Mouse (Mus musculus) liver, adult 2 months (tissue): Measurements from ENCODE around the gene Camk2g. TPM values are rescaled to one million over a fixed set of nuclear protein-coding genes. Genes with fewer than 3 reads are reported as not detected.

ENCODE experiments used
- DNase-seq: peaks from one replicate; pipeline ENCODE4 v3.0.0-alpha.2; 2011; ENCODE audit warnings: low read depth, low spot score; ENCODE audit errors: extremely low read depth
- H3K27ac ChIP-seq: fragments of 200-500 bp; replicated peaks from 2 replicates; pipeline ENCODE4 v1.5.1; 2012; ENCODE audit warnings: low read depth, mild to moderate bottlenecking, control low read depth, inconsistent platforms, low read length; ENCODE audit not compliant: insufficient read depth
- H3K27me3 ChIP-seq: fragments of 200-500 bp; 2 replicates; pipeline ENCODE4 v1.6.1; 2012; ENCODE audit warnings: mild to moderate bottlenecking, moderate library complexity, low read length, inconsistent platforms; ENCODE audit not compliant: control insufficient read depth, insufficient read depth
- H3K36me3 ChIP-seq: fragments of 200-500 bp; 2 replicates; pipeline ENCODE4 v1.6.1; 2012; ENCODE audit warnings: low read length, inconsistent platforms; ENCODE audit not compliant: control insufficient read depth, insufficient read depth
- H3K4me1 ChIP-seq: fragments of 200-500 bp; 2 replicates; pipeline ENCODE4 v1.6.1; 2011; ENCODE audit warnings: low read length; ENCODE audit not compliant: control insufficient read depth, insufficient read depth
- H3K4me3 ChIP-seq: fragments of 200-500 bp; 2 replicates; pipeline ENCODE4 v1.5.1; 2011; ENCODE audit warnings: low read depth, mild to moderate bottlenecking, control low read depth, low read length, moderate library complexity; ENCODE audit not compliant: insufficient read depth
- H3K79me2 ChIP-seq: fragments of 200-500 bp; 2 replicates; pipeline ENCODE4 v1.6.1; 2012; ENCODE audit warnings: inconsistent platforms, mild to moderate bottlenecking, low read length, moderate library complexity; ENCODE audit not compliant: control insufficient read depth, insufficient read depth
- H3K9ac ChIP-seq: fragments of 200-500 bp; 2 replicates; pipeline ENCODE4 v1.6.1; 2012; ENCODE audit warnings: low read depth, mild to moderate bottlenecking, control low read depth, inconsistent platforms, low read length
- CTCF ChIP-seq: fragments of 200-500 bp; IDR thresholded peaks from 2 replicates; pipeline ENCODE4 v1.5.1; 2011; ENCODE audit warnings: low read depth, low read length, control low read depth
- POLR2A ChIP-seq: fragments of 200-500 bp; IDR thresholded peaks from 2 replicates; pipeline ENCODE4 v1.6.1; 2011; ENCODE audit warnings: low read length, control low read depth; ENCODE audit not compliant: insufficient read depth; ENCODE audit errors: extremely low read depth
- WGBS: fragments of 180-500 bp; shearing (Covaris S2); methylation state at CpG from one replicate; pipeline ENCODE4 v1.1.7; 2018; 5-methylcytosine and 5-hydroxymethylcytosine counted together
- polyA plus RNA-seq: library from polyadenylated mRNA; depleted of rRNA; stranded (reverse); fragments of >200 nt; gene quantifications from 2 replicates; pipeline ENCODE4 v1.2.3, GENCODE M21; 2012; rRNA removed
- total RNA-seq: library from RNA; depleted of rRNA; stranded (reverse); fragments of >200 nt; gene quantifications from 2 replicates; pipeline ENCODE4 v1.2.3, GENCODE M21; 2014; rRNA removed

Camk2g gene
- total RNA-seq (7.9 and 9.9 TPM in 2 replicates), polyA plus RNA-seq (5.0 and 7.9 TPM in 2 replicates)

GRCm38 (mm10) chr14:20793758-20794531 lies at the start of gene Camk2g:
Gene Camk2g, minus strand, starts transcription at chr14:20794088.
- Histone ChIP-seq H3K36me3 (0 out of 2 replicates have a peak, but pooled peaks cover 2% of the 10 kb centered on the region), H3K4me3 (peak within 1 kb of the TSS; percentile 100), H3K27ac (peak within 1 kb of the TSS; percentile 66; the same call in 1 of the 2 replicates), H3K27me3 (no peaks in the 10 kb centered on the region), H3K79me2 (peaks cover 30% of the 10 kb centered on the region), H3K9ac (peak within 1 kb of the TSS; percentile 98), H3K4me1 (peaks cover 4% of the 10 kb centered on the region; the same call in 1 of the 2 replicates)
- DNase-seq = peak; percentile 51
- TF ChIP-seq CTCF = no peak
- peak; percentile 57 for TF ChIP-seq POLR2A
- 1% methylated on average over 70 of the region's 76 CpGs for WGBS

- no peaks in the 10 kb centered on the region for H3K4me1 ChIP-seq
- no peaks in the 10 kb centered on the region for H3K36me3 ChIP-seq
- DNase-seq = peak; percentile 15
- no peak overlapping the region for H3K27ac ChIP-seq
- H3K4me3 ChIP-seq = no peak overlapping the region
- no peaks in the 10 kb centered on the region for H3K79me2 ChIP-seq
- no peak overlapping the region for H3K9ac ChIP-seq
- WGBS = 81% methylated on average over 3 of the region's 3 CpGs
- TF ChIP-seq POLR2A (no peak), CTCF (no peak)
- H3K27me3 ChIP-seq = no peaks in the 10 kb centered on the region
These were observed 48.7 kb upstream of the Camk2g start for GRCm38 (mm10) chr14:20842629-20843028.

- Histone ChIP-seq H3K27ac (no peak overlapping the region), H3K4me1 (peaks cover 7% of the 10 kb centered on the region; the same call in 1 of the 2 replicates), H3K79me2 (no peaks in the 10 kb centered on the region), H3K4me3 (no peak overlapping the region), H3K27me3 (peaks cover 6% of the 10 kb centered on the region; the same call in 1 of the 2 replicates), H3K36me3 (no peaks in the 10 kb centered on the region), H3K9ac (no peak overlapping the region)
- WGBS = 94% methylated on average over 2 of the region's 2 CpGs
- TF ChIP-seq CTCF (no peak), POLR2A (no peak)
- DNase-seq = no peak
These were observed 47.6 kb upstream of the Camk2g start for GRCm38 (mm10) chr14:20841526-20841925.

GRCm38 (mm10) chr14:20837681-20838080 lies 43.8 kb upstream of the Camk2g start:
- Histone ChIP-seq H3K36me3 (no peaks in the 10 kb centered on the region), H3K79me2 (no peaks in the 10 kb centered on the region), H3K4me1 (peaks cover 12% of the 10 kb centered on the region), H3K9ac (no peak overlapping the region), H3K4me3 (no peak overlapping the region), H3K27me3 (peaks cover 7% of the 10 kb centered on the region; the same call in 1 of the 2 replicates), H3K27ac (no peak overlapping the region)
- 85% methylated on average over 7 of the region's 7 CpGs for WGBS
- no peak for DNase-seq
- TF ChIP-seq CTCF (no peak), POLR2A (no peak)

- H3K9ac ChIP-seq = peak overlapping the region; percentile 59
- H3K27me3 ChIP-seq = peaks cover 7% of the 10 kb centered on the region; the same call in 1 of the 2 replicates
- 15% methylated on average over 10 of the region's 10 CpGs for WGBS
- no peak overlapping the region for H3K27ac ChIP-seq
- TF ChIP-seq CTCF (no peak), POLR2A (no peak)
- H3K4me3 ChIP-seq = peak overlapping the region; percentile 62
- H3K4me1 ChIP-seq = peaks cover 12% of the 10 kb centered on the region
- H3K79me2 ChIP-seq = no peaks in the 10 kb centered on the region
- no peaks in the 10 kb centered on the region for H3K36me3 ChIP-seq
- no peak for DNase-seq
These were observed 43.1 kb upstream of the Camk2g start for GRCm38 (mm10) chr14:20836905-20837376.
